Mouse (Mus musculus) neural tube, embryonic 15.5 days (tissue): ENCODE results near the gene Rnf220. TPM values are rescaled to one million over a fixed set of nuclear protein-coding genes. Genes with fewer than 3 reads are reported as not detected.

ENCODE experiments used
- ATAC-seq: fragments of 200-750 bp; cut with Nextera tagmentation; 2 replicates; pipeline ENCODE4 v1.8.0; 2017; ENCODE audit warnings: mild to moderate bottlenecking, moderate TSS enrichment, moderate library complexity; ENCODE audit not compliant: low FRiP score
- H3K27ac ChIP-seq: fragments of 300-500 bp; sonication (generic); replicated peaks from 2 replicates; pipeline ENCODE4 v1.5.1; 2015; ENCODE audit warnings: mild to moderate bottlenecking, inconsistent platforms
- H3K27me3 ChIP-seq: fragments of 300-500 bp; sonication (generic); replicated peaks from 2 replicates; pipeline ENCODE4 v1.6.1; 2015; ENCODE audit warnings: inconsistent platforms
- H3K36me3 ChIP-seq: fragments of 300-500 bp; sonication (generic); 2 replicates; pipeline ENCODE4 v1.6.1; 2015; ENCODE audit warnings: inconsistent platforms
- H3K4me1 ChIP-seq: fragments of 300-500 bp; sonication (generic); 2 replicates; pipeline ENCODE4 v1.6.1; 2015; ENCODE audit warnings: inconsistent platforms
- H3K4me2 ChIP-seq: fragments of 300-500 bp; sonication (generic); 2 replicates; pipeline ENCODE4 v1.6.1; 2015; ENCODE audit warnings: inconsistent platforms, mild to moderate bottlenecking, moderate library complexity
- H3K4me3 ChIP-seq: fragments of 300-500 bp; sonication (generic); replicated peaks from 2 replicates; pipeline ENCODE4 v1.5.1; 2015; ENCODE audit warnings: mild to moderate bottlenecking, inconsistent platforms
- H3K9ac ChIP-seq: fragments of 300-500 bp; sonication (generic); replicated peaks from 2 replicates; pipeline ENCODE4 v1.6.1; 2015; ENCODE audit warnings: mild to moderate bottlenecking, inconsistent platforms
- H3K9me3 ChIP-seq: fragments of 300-500 bp; sonication (generic); replicated peaks from 2 replicates; pipeline ENCODE4 v1.6.1; 2016; ENCODE audit warnings: inconsistent platforms
- WGBS: fragments of 180-500 bp; shearing (Covaris S2); methylation state at CpG from one replicate; pipeline ENCODE4 v1.1.7; 2015; ENCODE audit warnings: mixed read lengths; 5-methylcytosine and 5-hydroxymethylcytosine counted together
- polyA plus RNA-seq: library from polyadenylated mRNA; unstranded; fragments of >200 nt; fragmentation: Nextera tagmentation; extraction: Ambion mirVana; gene quantifications from 2 replicates; pipeline ENCODE4 v1.2.1, GENCODE M21; 2015

Rnf220 gene
- 95.6 and 95.8 TPM in 2 replicates for polyA plus RNA-seq

DNA sequence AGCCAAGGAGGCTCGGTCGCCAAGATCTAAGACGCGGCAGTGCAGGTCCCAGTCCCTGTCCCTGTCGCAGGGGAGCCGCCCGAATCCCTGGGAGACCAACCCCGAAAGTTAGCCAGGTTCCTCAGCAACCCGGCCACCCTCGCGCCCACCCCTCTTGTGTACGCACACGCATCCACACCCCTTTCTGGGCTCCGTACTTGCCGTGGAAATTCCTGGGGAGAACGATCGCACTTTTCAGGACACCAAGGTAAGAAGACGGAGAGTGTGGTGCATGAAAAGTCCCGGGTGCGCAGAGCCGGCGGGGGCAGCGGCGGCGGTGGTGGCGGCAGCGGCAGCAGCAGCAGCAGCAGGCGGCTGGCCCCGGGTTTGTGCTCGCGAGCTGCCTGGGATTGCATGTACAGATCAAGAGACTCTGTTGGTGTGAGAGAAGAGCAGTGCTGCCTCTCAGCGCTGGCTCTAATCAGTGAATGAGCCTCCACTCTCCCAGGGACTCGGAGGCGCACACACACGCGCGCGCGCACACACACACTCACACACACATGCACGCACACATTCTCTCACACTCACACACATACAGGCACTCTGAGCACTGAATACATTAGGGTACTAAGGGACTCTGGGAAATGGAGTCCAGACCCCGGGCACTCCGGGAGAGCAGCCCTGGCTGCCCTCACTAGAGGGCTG is at the start of gene Rnf220:
Gene Rnf220 (minus strand): TSS at position 571 of the 684 bp plus-strand sequence.
- peaks cover 32% of the 10 kb centered on the region for H3K4me1 ChIP-seq
- WGBS: under 1% methylated on average over 42 of the region's 42 CpGs
- H3K9ac ChIP-seq: peak within 1 kb of the TSS; percentile 51
- peaks cover 61% of the 10 kb centered on the region for H3K27me3 ChIP-seq
- no peaks in the 10 kb centered on the region for H3K9me3 ChIP-seq
- ATAC-seq: peak; percentile 88
- no peaks in the 10 kb centered on the region for H3K36me3 ChIP-seq
- H3K4me2 ChIP-seq: peak within 1 kb of the TSS; percentile 74
- H3K4me3 ChIP-seq: peak within 1 kb of the TSS; percentile 46
- peak within 1 kb of the TSS; percentile 81 for H3K27ac ChIP-seq

DNA sequence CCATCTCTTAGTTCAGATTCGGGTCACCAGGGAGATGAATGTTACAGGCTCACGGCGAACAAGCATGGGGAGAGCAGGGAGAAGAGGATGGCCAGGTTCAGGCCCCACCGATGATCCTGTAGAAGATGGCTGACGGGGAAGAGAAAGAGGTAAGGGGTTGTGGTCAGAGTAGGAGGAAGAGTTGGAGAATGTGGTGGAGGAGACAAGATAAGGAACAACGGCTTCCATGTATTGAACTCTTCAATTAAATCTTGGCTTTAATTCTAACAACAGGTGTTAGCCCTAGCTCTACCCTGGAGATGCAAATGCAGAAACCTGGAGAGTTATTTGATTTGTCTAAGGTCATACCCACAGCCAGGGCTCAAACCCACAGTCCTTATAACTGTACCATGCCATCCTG is 49.8 kb upstream of the Rnf220 start:
- ATAC-seq: no peak
- Histone ChIP-seq H3K36me3 (no peaks in the 10 kb centered on the region), H3K4me3 (no peak overlapping the region), H3K9me3 (no peaks in the 10 kb centered on the region), H3K27ac (no peak overlapping the region), H3K4me1 (peaks cover 17% of the 10 kb centered on the region), H3K9ac (no peak overlapping the region), H3K27me3 (peaks cover 3% of the 10 kb centered on the region; the same call in 1 of the 2 replicates), H3K4me2 (no peak overlapping the region)
- WGBS: 82% methylated on average over 6 of the region's 6 CpGs

- WGBS: 93% methylated on average over 3 of the region's 3 CpGs
- H3K4me2 ChIP-seq: no peak overlapping the region
- ATAC-seq: no peak
- no peaks in the 10 kb centered on the region for H3K36me3 ChIP-seq
- H3K27me3 ChIP-seq: peaks cover 3% of the 10 kb centered on the region; the same call in 1 of the 2 replicates
- H3K9ac ChIP-seq: no peak overlapping the region
- no peaks in the 10 kb centered on the region for H3K9me3 ChIP-seq
- no peak overlapping the region for H3K4me3 ChIP-seq
- no peak overlapping the region for H3K27ac ChIP-seq
- H3K4me1 ChIP-seq: peaks cover 7% of the 10 kb centered on the region; the same call in 1 of the 2 replicates
Observed at GRCm38 (mm10) chr4:117545448-117545847, 48.6 kb upstream of the Rnf220 start.

- Histone ChIP-seq H3K27ac (no peak overlapping the region), H3K4me1 (0 out of 2 replicates have a peak, but pooled peaks cover 3% of the 10 kb centered on the region), H3K36me3 (no peaks in the 10 kb centered on the region), H3K9ac (no peak overlapping the region), H3K4me3 (no peak overlapping the region), H3K27me3 (peaks cover 12% of the 10 kb centered on the region), H3K4me2 (no peak overlapping the region), H3K9me3 (no peaks in the 10 kb centered on the region)
- 55% methylated on average over 5 of the region's 5 CpGs for WGBS
- ATAC-seq: no peak
Observed at GRCm38 (mm10) chr4:117540571-117540970, 43.7 kb upstream of the Rnf220 start.

GRCm38 (mm10) chr4:117539329-117539980 is 42.6 kb upstream of the Rnf220 start:
- no peaks in the 10 kb centered on the region for H3K9me3 ChIP-seq
- H3K36me3 ChIP-seq: no peaks in the 10 kb centered on the region
- H3K27me3 ChIP-seq: peaks cover 13% of the 10 kb centered on the region
- 54% methylated on average over 8 of the region's 8 CpGs for WGBS
- no peak for ATAC-seq
- H3K4me2 ChIP-seq: no peak overlapping the region
- no peak overlapping the region for H3K27ac ChIP-seq
- H3K4me3 ChIP-seq: no peak overlapping the region
- H3K4me1 ChIP-seq: 0 out of 2 replicates have a peak, but pooled peaks cover 3% of the 10 kb centered on the region
- no peak overlapping the region for H3K9ac ChIP-seq

DNA sequence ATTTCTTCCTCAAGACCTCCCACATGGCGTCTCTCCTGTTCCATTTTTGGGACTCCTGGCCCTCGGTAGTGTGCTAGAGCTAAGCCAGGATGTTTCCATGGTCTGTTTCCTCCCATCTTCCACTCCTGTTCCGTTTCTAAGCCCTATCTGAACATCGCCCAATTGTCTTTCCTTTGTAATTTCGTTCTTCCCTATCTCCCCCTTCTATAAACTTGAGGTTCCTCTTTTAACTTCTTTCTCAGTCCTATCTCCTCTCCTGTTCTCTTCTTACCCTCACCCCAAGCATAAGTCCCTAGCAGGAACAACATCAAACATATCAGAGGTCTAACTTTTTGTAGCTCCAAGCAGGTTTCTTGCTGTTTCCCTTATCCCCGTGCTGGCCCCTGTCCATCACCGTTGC is 40.1 kb upstream of the Rnf220 start:
- ATAC-seq: no peak
- WGBS: 85% methylated on average over 7 of the region's 7 CpGs

DNA sequence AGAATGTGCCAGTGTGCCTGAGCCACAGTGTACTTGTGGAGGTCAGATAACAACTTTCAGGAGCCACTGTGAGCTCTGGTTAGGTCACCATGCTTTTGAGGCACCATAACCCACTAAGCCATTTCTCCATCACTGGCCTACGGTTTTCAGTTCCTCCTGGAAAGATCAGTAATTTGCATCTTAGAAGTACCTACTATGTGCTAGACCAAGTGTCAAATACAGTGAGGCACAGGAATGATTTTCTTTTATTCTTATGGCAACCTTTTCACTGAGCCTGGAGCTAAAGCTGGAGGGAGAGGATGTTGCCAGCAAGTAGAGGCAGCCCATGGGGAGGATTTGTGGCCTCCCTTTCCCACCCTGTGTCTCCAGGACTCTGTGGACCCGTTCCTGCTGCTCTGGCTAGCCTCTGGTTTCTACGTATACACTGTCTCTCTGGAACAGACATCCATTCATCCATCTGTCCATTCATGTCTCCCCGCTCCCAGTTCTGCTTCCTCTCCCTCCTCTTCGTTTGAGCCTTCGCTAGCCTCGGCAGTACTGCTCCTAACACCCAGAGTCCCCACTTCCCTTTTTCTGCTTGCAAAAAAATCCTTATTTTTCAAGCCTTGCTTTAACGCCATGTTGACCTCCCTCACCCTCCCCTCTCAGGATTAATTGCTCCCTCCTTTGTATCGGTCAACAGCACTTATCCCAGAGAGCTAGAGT is 38.8 kb upstream of the Rnf220 start:
- no peaks in the 10 kb centered on the region for H3K36me3 ChIP-seq
- no peak for ATAC-seq
- no peak overlapping the region for H3K4me2 ChIP-seq
- 57% methylated on average over 9 of the region's 9 CpGs for WGBS
- H3K9ac ChIP-seq: no peak overlapping the region
- H3K4me3 ChIP-seq: no peak overlapping the region
- H3K4me1 ChIP-seq: 0 out of 2 replicates have a peak, but pooled peaks cover 3% of the 10 kb centered on the region
- H3K9me3 ChIP-seq: no peaks in the 10 kb centered on the region
- H3K27ac ChIP-seq: no peak overlapping the region
- H3K27me3 ChIP-seq: peaks cover 22% of the 10 kb centered on the region

More for the DNA sequence above, 40.1 kb upstream of the Rnf220 start:
- H3K27me3 ChIP-seq: peaks cover 17% of the 10 kb centered on the region
- no peaks in the 10 kb centered on the region for H3K36me3 ChIP-seq
- H3K27ac ChIP-seq: no peak overlapping the region
- no peak overlapping the region for H3K9ac ChIP-seq
- no peak overlapping the region for H3K4me2 ChIP-seq
- H3K4me3 ChIP-seq: no peak overlapping the region
- H3K4me1 ChIP-seq: 0 out of 2 replicates have a peak, but pooled peaks cover 3% of the 10 kb centered on the region
- no peaks in the 10 kb centered on the region for H3K9me3 ChIP-seq

DNA sequence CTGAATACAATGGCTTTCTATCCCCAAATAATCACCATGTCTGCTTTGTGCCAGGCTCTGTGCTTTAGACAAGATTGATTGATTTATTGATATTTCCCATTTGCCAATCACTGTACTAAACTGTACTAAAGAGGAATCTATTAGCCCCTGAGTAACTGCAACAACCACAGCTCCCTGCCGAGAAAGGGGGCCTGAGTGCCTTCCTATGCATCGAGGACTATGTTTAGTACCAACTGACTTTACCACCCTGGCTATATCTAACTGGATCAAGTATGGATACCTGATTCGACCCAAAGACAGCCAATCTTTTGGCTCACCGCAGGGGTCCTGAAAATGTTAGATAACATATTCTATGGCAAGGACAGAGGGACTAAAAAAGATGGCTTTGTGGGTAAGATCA is 33.0 kb upstream of the Rnf220 start:
- peaks cover 39% of the 10 kb centered on the region for H3K27me3 ChIP-seq
- no peaks in the 10 kb centered on the region for H3K36me3 ChIP-seq
- no peak overlapping the region for H3K4me2 ChIP-seq
- H3K4me3 ChIP-seq: no peak overlapping the region
- H3K4me1 ChIP-seq: peaks cover 11% of the 10 kb centered on the region; the same call in 1 of the 2 replicates
- no peaks in the 10 kb centered on the region for H3K9me3 ChIP-seq
- no peak for ATAC-seq
- no peak overlapping the region for H3K27ac ChIP-seq
- 54% methylated on average over 4 of the region's 4 CpGs for WGBS
- no peak overlapping the region for H3K9ac ChIP-seq

DNA sequence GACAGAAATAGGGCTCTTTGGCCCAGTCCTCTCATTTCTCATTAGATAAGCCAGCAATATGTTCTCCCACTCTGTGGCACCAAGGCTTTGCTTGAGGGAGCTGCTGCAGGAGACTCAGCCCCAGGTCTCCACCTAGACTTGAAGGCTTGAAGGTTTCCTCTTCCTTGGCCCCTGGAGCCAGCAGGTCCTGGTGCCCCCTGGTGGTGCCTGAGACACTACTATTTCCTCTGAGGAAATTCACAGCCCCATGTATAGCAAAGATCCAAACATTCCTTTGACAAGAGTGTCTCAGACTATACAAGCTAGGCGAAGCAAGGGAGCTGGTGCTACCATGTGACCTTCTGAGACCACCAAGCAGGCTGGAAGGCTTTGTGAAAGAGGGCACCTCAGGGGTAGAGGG is 31.1 kb upstream of the Rnf220 start:
- H3K36me3 ChIP-seq: no peaks in the 10 kb centered on the region
- WGBS: 41% methylated on average over 1 of the region's 1 CpGs
- H3K27me3 ChIP-seq: peaks cover 49% of the 10 kb centered on the region; the same call in 1 of the 2 replicates
- no peaks in the 10 kb centered on the region for H3K9me3 ChIP-seq
- no peak overlapping the region for H3K9ac ChIP-seq
- no peak overlapping the region for H3K4me2 ChIP-seq
- peaks cover 11% of the 10 kb centered on the region; the same call in 1 of the 2 replicates for H3K4me1 ChIP-seq
- H3K4me3 ChIP-seq: no peak overlapping the region
- no peak overlapping the region for H3K27ac ChIP-seq
- no peak for ATAC-seq

DNA sequence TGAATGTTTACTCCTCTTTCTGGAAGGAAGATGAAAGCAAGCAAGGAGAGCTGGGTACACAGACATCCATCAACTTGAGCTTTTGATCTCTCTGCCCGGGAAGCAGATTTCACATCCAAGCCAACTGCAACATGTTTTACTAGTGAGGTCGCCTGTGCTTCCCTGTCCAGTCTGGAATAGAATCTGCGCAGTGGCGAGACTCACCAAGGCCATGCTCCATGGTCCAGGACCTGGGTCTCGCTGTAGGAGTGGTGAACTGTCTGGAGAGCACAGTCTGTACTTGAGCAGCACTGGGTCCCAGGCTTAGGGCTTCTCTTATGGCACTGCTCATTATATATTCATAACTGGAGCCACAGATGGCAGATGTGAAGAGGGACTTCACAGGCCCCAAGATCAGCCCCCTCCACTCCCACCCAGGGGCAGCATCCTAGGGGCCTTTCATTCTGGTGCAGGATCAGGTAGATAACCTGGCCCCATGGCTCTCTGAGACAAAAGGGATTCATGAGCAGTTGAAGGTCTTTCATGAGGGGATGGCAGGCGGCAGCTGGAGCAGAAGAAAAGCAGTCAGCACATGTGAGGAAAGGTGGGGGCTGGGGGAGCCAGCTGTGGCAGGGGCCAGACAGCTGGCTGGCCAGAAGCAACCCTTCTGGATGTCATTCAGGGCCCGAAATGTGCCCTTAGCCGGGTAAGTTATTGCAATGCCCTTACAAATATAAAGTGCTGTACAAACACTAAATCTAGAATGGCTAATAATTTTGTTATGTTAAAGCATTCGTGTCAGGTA is 30.5 kb upstream of the Rnf220 start:
- no peak for ATAC-seq
- Histone ChIP-seq H3K4me2 (no peak overlapping the region), H3K9ac (no peak overlapping the region), H3K27ac (no peak overlapping the region), H3K9me3 (no peaks in the 10 kb centered on the region), H3K27me3 (peaks cover 46% of the 10 kb centered on the region; the same call in 1 of the 2 replicates), H3K4me1 (peaks cover 11% of the 10 kb centered on the region; the same call in 1 of the 2 replicates), H3K36me3 (no peaks in the 10 kb centered on the region), H3K4me3 (no peak overlapping the region)
- 52% methylated on average over 9 of the region's 9 CpGs for WGBS

DNA sequence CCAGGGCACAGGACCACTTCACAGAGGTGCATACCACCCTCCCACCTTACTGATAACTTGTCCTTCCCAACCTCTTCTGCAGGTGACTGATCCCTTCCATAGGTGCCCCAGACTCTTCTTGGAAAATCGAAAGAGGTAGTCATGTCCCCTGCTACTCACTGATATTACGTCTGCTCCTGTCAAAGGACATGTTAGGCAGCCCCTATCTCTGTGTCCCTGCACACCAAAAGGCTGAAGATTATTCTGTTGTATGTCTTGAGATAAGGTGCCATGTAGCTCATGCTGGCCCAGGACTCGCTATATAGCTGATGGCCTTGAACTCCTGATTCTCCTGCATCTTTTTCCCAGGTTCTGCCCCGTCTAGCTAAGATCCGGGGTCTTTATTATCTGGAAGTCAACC is 29.1 kb upstream of the Rnf220 start:
- H3K27me3 ChIP-seq: peaks cover 41% of the 10 kb centered on the region; the same call in 1 of the 2 replicates
- peaks cover 11% of the 10 kb centered on the region; the same call in 1 of the 2 replicates for H3K4me1 ChIP-seq
- H3K9ac ChIP-seq: no peak overlapping the region
- ATAC-seq: no peak
- H3K27ac ChIP-seq: no peak overlapping the region
- no peaks in the 10 kb centered on the region for H3K9me3 ChIP-seq
- no peaks in the 10 kb centered on the region for H3K36me3 ChIP-seq
- H3K4me2 ChIP-seq: no peak overlapping the region
- WGBS: 95% methylated on average over 5 of the region's 5 CpGs
- no peak overlapping the region for H3K4me3 ChIP-seq
